Mouse (Mus musculus) testis, adult 2 months (tissue): Measurements from ENCODE around the gene Zpr1.

ENCODE experiments used
- CTCF ChIP-seq: fragments of 200-500 bp; IDR thresholded peaks from 2 replicates; pipeline ENCODE4 v1.5.1; 2012; ENCODE audit warnings: low read depth, mild to moderate bottlenecking, inconsistent platforms, low read length, moderate library complexity; ENCODE audit not compliant: control insufficient read depth, insufficient read depth, insufficient replicate concordance
- POLR2A ChIP-seq: fragments of 200-500 bp; IDR thresholded peaks from 2 replicates; pipeline ENCODE4 v1.6.1; 2012; ENCODE audit warnings: low read depth, mild to moderate bottlenecking, inconsistent platforms, low read length, moderate library complexity; ENCODE audit not compliant: control insufficient read depth

DNA sequence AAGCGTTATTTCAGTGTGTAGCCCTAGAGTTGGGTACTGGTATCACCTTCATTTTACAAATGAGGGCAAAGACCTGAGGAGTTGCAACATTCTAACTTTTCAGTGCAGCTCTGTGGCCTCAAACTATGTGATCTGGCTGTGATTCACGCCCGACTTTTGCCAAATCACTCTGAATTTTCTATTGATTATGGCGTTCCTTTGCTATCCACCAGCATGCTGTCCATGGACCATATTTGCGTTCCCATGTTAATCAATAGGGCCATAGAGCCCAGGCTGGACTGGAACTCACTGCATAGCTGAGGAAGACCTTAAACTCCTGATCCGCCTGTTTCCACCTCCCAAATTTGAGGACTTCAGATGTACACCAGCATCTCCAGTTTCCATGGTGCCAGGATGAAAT, 13.8 kb upstream of the Zpr1 start:
- TF ChIP-seq CTCF (no peak), POLR2A (no peak)
